Mouse (Mus musculus) liver, embryonic 11.5 days (tissue): ENCODE results near the gene Gfod2. TPM values are rescaled to one million over a fixed set of nuclear protein-coding genes. Genes with fewer than 3 reads are reported as not detected.

Source experiments
- ATAC-seq: fragments of 200-750 bp; cut with Nextera tagmentation; replicated peaks from 2 replicates; pipeline ENCODE4 v1.8.0; 2017; ENCODE audit warnings: moderate number of reproducible peaks, mild to moderate bottlenecking, moderate TSS enrichment, moderate library complexity; ENCODE audit not compliant: low FRiP score
- DNase-seq: peaks from one replicate; pipeline ENCODE4 v3.0.0-alpha.2; 2017; ENCODE audit warnings: low spot score
- H3K27ac ChIP-seq: fragments of 300-500 bp; sonication (generic); 2 replicates; pipeline ENCODE4 v1.5.1; 2014; ENCODE audit warnings: mild to moderate bottlenecking, low read depth, low read length, control low read depth
- H3K27me3 ChIP-seq: fragments of 300-500 bp; sonication (generic); replicated peaks from 2 replicates; pipeline ENCODE4 v1.6.1; 2014; ENCODE audit warnings: low read length, mixed read lengths; ENCODE audit not compliant: control insufficient read depth, insufficient read depth
- H3K36me3 ChIP-seq: fragments of 300-500 bp; sonication (generic); 2 replicates; pipeline ENCODE4 v1.6.1; 2014; ENCODE audit warnings: mild to moderate bottlenecking, low read length, moderate library complexity, mixed read lengths; ENCODE audit not compliant: control insufficient read depth, insufficient read depth
- H3K4me1 ChIP-seq: fragments of 300-500 bp; sonication (generic); replicated peaks from 2 replicates; pipeline ENCODE4 v1.6.1; 2014; ENCODE audit warnings: low read length, mixed read lengths; ENCODE audit not compliant: control insufficient read depth, insufficient read depth
- H3K4me2 ChIP-seq: fragments of 300-500 bp; sonication (generic); 2 replicates; pipeline ENCODE4 v1.6.1; 2014; ENCODE audit warnings: mild to moderate bottlenecking, control low read depth, moderate library complexity
- H3K4me3 ChIP-seq: fragments of 300-500 bp; sonication (generic); 2 replicates; pipeline ENCODE4 v1.5.1; 2014; ENCODE audit warnings: low read depth, low read length, control low read depth
- H3K9ac ChIP-seq: fragments of 300-500 bp; sonication (generic); 2 replicates; pipeline ENCODE4 v1.6.1; 2014; ENCODE audit warnings: low read depth, low read length, control low read depth
- H3K9me3 ChIP-seq: fragments of 300-500 bp; sonication (generic); 2 replicates; pipeline ENCODE4 v1.6.1; 2016; ENCODE audit warnings: low read length, inconsistent platforms, mixed read lengths; ENCODE audit not compliant: control insufficient read depth
- WGBS: fragments of 180-500 bp; shearing (Covaris S2); extraction: QIAGEN DNeasy Blood & Tissue Kit; methylation state at CpG from one replicate; pipeline ENCODE4 v1.1.7; 2014; 5-methylcytosine and 5-hydroxymethylcytosine counted together
- polyA plus RNA-seq: library from polyadenylated mRNA; unstranded; fragments of >200 nt; fragmentation: Nextera tagmentation; extraction: Ambion mirVana; gene quantifications from 2 replicates; pipeline ENCODE4 v1.2.1, GENCODE M21; 2014

Gene Gfod2
- polyA plus RNA-seq, 1 experiment from 2014 or later = 9.0 TPM

GRCm38 (mm10) chr8:105743301-105743700 lies 15.2 kb downstream of the Gfod2 start:
- no peak overlapping the region for H3K4me3 ChIP-seq
- 0 out of 2 replicates have a peak, but pooled peaks cover 3% of the 10 kb centered on the region for H3K4me1 ChIP-seq
- WGBS = 80% methylated on average over 4 of the region's 4 CpGs
- no peaks in the 10 kb centered on the region for H3K27me3 ChIP-seq
- H3K9me3 ChIP-seq = no peaks in the 10 kb centered on the region
- H3K4me2 ChIP-seq = no peak overlapping the region
- H3K27ac ChIP-seq = no peak overlapping the region
- ATAC-seq (no peak), DNase-seq (no peak)
- H3K36me3 ChIP-seq = no peaks in the 10 kb centered on the region
- no peak overlapping the region for H3K9ac ChIP-seq

- H3K4me3 ChIP-seq = no peak overlapping the region
- H3K36me3 ChIP-seq = no peaks in the 10 kb centered on the region
- ATAC-seq (no peak), DNase-seq (no peak)
- no peak overlapping the region for H3K27ac ChIP-seq
- H3K4me2 ChIP-seq = no peak overlapping the region
- WGBS = 92% methylated on average over 5 of the region's 5 CpGs
- no peaks in the 10 kb centered on the region for H3K27me3 ChIP-seq
- H3K9me3 ChIP-seq = no peaks in the 10 kb centered on the region
- H3K4me1 ChIP-seq = no peaks in the 10 kb centered on the region
- no peak overlapping the region for H3K9ac ChIP-seq
Measured at GRCm38 (mm10) chr8:105739216-105739615, 19.2 kb downstream of the Gfod2 start.

- 0 out of 2 replicates have a peak, but pooled peaks cover 5% of the 10 kb centered on the region for H3K4me1 ChIP-seq
- no peaks in the 10 kb centered on the region for H3K36me3 ChIP-seq
- 59% methylated on average over 5 of the region's 5 CpGs for WGBS
- no peak overlapping the region for H3K27ac ChIP-seq
- no peak overlapping the region for H3K9ac ChIP-seq
- ATAC-seq (no peak), DNase-seq (no peak)
- H3K27me3 ChIP-seq = no peaks in the 10 kb centered on the region
- H3K4me3 ChIP-seq = no peak overlapping the region
- H3K9me3 ChIP-seq = no peaks in the 10 kb centered on the region
- no peak overlapping the region for H3K4me2 ChIP-seq
Measured at GRCm38 (mm10) chr8:105732186-105732585, 26.3 kb downstream of the Gfod2 start.

GRCm38 (mm10) chr8:105727397-105728124 lies 30.9 kb downstream of the Gfod2 start:
- peak overlapping the region; percentile 6 for H3K4me2 ChIP-seq
- no peak overlapping the region for H3K4me3 ChIP-seq
- 61% methylated on average over 18 of the region's 18 CpGs for WGBS
- no peak overlapping the region for H3K9ac ChIP-seq
- no peaks in the 10 kb centered on the region for H3K36me3 ChIP-seq
- H3K9me3 ChIP-seq = no peaks in the 10 kb centered on the region
- no peak for DNase-seq
- no peak overlapping the region for H3K27ac ChIP-seq
- H3K27me3 ChIP-seq = no peaks in the 10 kb centered on the region
- ATAC-seq = peak; percentile 71
- 0 out of 2 replicates have a peak, but pooled peaks cover 9% of the 10 kb centered on the region for H3K4me1 ChIP-seq

GRCm38 (mm10) chr8:105725726-105726125 lies 32.7 kb downstream of the Gfod2 start:
- H3K27ac ChIP-seq = no peak overlapping the region
- ATAC-seq = no peak
- no peak overlapping the region for H3K9ac ChIP-seq
- no peak for DNase-seq
- no peaks in the 10 kb centered on the region for H3K9me3 ChIP-seq
- H3K4me2 ChIP-seq = no peak overlapping the region
- 0 out of 2 replicates have a peak, but pooled peaks cover 4% of the 10 kb centered on the region for H3K4me1 ChIP-seq
- WGBS = 73% methylated on average over 5 of the region's 5 CpGs
- no peaks in the 10 kb centered on the region for H3K36me3 ChIP-seq
- H3K27me3 ChIP-seq = no peaks in the 10 kb centered on the region
- H3K4me3 ChIP-seq = no peak overlapping the region

- DNase-seq = no peak
- Histone ChIP-seq H3K27ac (no peak overlapping the region), H3K27me3 (no peaks in the 10 kb centered on the region), H3K4me1 (0 out of 2 replicates have a peak, but pooled peaks cover 4% of the 10 kb centered on the region), H3K36me3 (no peaks in the 10 kb centered on the region), H3K4me2 (no peak overlapping the region), H3K9ac (no peak overlapping the region), H3K9me3 (no peaks in the 10 kb centered on the region), H3K4me3 (no peak overlapping the region)
- WGBS = 84% methylated on average over 9 of the region's 9 CpGs
- ATAC-seq = no peak
Measured at GRCm38 (mm10) chr8:105722861-105723260, 35.6 kb downstream of the Gfod2 start.

GRCm38 (mm10) chr8:105719637-105720036 lies 38.8 kb downstream of the Gfod2 start:
- Histone ChIP-seq H3K9ac (no peak overlapping the region), H3K9me3 (no peaks in the 10 kb centered on the region), H3K27me3 (no peaks in the 10 kb centered on the region), H3K4me1 (no peaks in the 10 kb centered on the region), H3K4me2 (no peak overlapping the region), H3K27ac (no peak overlapping the region), H3K4me3 (no peak overlapping the region), H3K36me3 (no peaks in the 10 kb centered on the region)
- DNase-seq (no peak), ATAC-seq (no peak)
- 85% methylated on average over 4 of the region's 4 CpGs for WGBS

- H3K27me3 ChIP-seq = no peaks in the 10 kb centered on the region
- no peak for DNase-seq
- H3K4me3 ChIP-seq = no peak overlapping the region
- H3K27ac ChIP-seq = no peak overlapping the region
- no peaks in the 10 kb centered on the region for H3K4me1 ChIP-seq
- no peak overlapping the region for H3K9ac ChIP-seq
- H3K4me2 ChIP-seq = no peak overlapping the region
- H3K9me3 ChIP-seq = no peaks in the 10 kb centered on the region
- 86% methylated on average over 15 of the region's 15 CpGs for WGBS
- no peaks in the 10 kb centered on the region for H3K36me3 ChIP-seq
- no peak for ATAC-seq
Measured at GRCm38 (mm10) chr8:105716302-105716945, 42.0 kb downstream of the Gfod2 start.

GRCm38 (mm10) chr8:105715042-105715441 lies 43.4 kb downstream of the Gfod2 start:
- Histone ChIP-seq H3K36me3 (no peaks in the 10 kb centered on the region), H3K9me3 (no peaks in the 10 kb centered on the region), H3K4me1 (no peaks in the 10 kb centered on the region), H3K4me2 (no peak overlapping the region), H3K27ac (no peak overlapping the region), H3K4me3 (no peak overlapping the region), H3K9ac (no peak overlapping the region), H3K27me3 (no peaks in the 10 kb centered on the region)
- ATAC-seq (no peak), DNase-seq (no peak)
- 73% methylated on average over 6 of the region's 6 CpGs for WGBS
